17 mouse cellular contexts compared by ENCODE assay signal in the genomic region with DNA sequence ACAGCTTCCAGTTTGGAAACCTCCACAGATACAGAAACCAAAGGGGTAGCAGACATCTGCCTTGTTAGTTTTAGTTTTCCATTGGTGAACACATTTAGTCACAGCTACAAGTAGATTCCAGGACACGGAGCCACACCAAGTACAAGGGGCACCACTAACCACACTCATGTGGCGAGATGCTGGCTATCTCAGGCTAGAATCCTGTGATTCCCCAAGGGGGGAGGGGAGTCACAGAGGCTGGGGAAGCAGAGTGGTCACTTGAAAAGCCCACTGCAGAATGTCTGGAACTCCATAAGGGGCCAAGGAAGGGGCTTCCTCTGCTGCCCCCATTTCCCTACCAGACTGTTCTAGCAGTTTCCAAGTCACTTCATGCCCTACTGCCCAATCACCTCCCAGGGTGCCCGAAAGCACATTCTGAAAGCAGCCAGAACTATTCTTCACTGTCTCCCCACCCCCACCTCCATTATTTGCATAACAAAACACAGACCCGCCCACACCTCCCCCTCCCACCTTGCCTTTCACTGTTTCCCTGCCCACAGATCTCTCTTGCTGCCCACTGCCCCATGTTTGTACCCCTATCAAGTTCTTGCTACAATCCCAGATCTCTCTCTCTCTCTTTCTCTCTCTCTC. TPM values are rescaled to one million over a fixed set of nuclear protein-coding genes. Genes with fewer than 3 reads are reported as not detected.
DNase-seq lines count a peak whose midpoint lies in the region; ATAC-seq and TF ChIP-seq lines count a peak whose summit lies in the region.
"Had no signal": no experiment of that assay in that cellular context is flagged by ENCODE, and none has a peak within 500 bp of the region (broad histone marks: within the 10 kb centered on the region; RNA-seq: fewer than 3 reads in every experiment).

No protein-coding gene starts in this region.

- no peak for TF ChIP-seq POLR2A in CH12.LX (IDR thresholded peaks at IDR 0.05; ENCODE audit: low read depth, low read length)

- H3K4me2 ChIP-seq in CH12.LX (ENCODE audit: insufficient read depth, low read depth, poor library complexity, severe bottlenecking), result no peak overlapping the region
- 0 out of 2 replicates have a peak overlapping the region, but pooled peaks have one; percentile 11 for H3K4me2 ChIP-seq in forebrain, embryonic 11.5 days (ENCODE audit: low read depth, low read length, severe bottlenecking)
- H3K4me2 ChIP-seq in hindbrain, postnatal 0 days (ENCODE audit: low read depth, low read length), result no peak overlapping the region
- H3K4me2 ChIP-seq: intestine, embryonic 15.5 days had no signal

- no peak overlapping the region for H3K27ac ChIP-seq in CH12.LX (ENCODE audit: insufficient read depth, low read depth)
- peak overlapping the region; percentile 46 for H3K27ac ChIP-seq in forebrain, embryonic 11.5 days (ENCODE audit: low read depth, low read length)
- no peak overlapping the region for H3K27ac ChIP-seq in hindbrain, postnatal 0 days
- H3K27ac ChIP-seq: intestine, embryonic 15.5 days; liver, embryonic 14.5 days had no signal

- no peaks in the 10 kb centered on the region for H3K79me2 ChIP-seq in CH12.LX (replicated peaks; ENCODE audit: control insufficient read depth, extremely low read depth, insufficient read depth, poor library complexity, severe bottlenecking)

- peaks cover 23% of the 10 kb centered on the region for H3K9me3 ChIP-seq in CH12.LX (replicated peaks; ENCODE audit: low read length)
- H3K9me3 ChIP-seq in forebrain, embryonic 11.5 days (ENCODE audit: control insufficient read depth, low read length), result no peaks in the 10 kb centered on the region
- no peaks in the 10 kb centered on the region for H3K9me3 ChIP-seq in hindbrain, postnatal 0 days (ENCODE audit: low read length)
- H3K9me3 ChIP-seq: intestine, embryonic 15.5 days had no signal

- TF ChIP-seq CTCF in CH12.LX (conservative IDR thresholded peaks at IDR 0.05 in 1 of 2, IDR thresholded peaks at IDR 0.05 in 1 of 2; ENCODE audit: low read depth in 2 of 2, low read length in 2 of 2), result no peak
- no peak for TF ChIP-seq CTCF in hindbrain, postnatal 0 days (IDR thresholded peaks at IDR 0.05; ENCODE audit: low read depth)

- H3K27me3 ChIP-seq in CH12.LX (replicated peaks), result no peaks in the 10 kb centered on the region
- no peaks in the 10 kb centered on the region for H3K27me3 ChIP-seq in forebrain, embryonic 11.5 days (ENCODE audit: control insufficient read depth, insufficient read depth, low read length)
- no peaks in the 10 kb centered on the region for H3K27me3 ChIP-seq in hindbrain, postnatal 0 days (ENCODE audit: insufficient read depth, low read length)
- H3K27me3 ChIP-seq: intestine, embryonic 15.5 days had no signal

- no peak overlapping the region for H3K9ac ChIP-seq in CH12.LX (ENCODE audit: insufficient read depth, low read depth)
- H3K9ac ChIP-seq in forebrain, embryonic 11.5 days (ENCODE audit: low read length), result no peak overlapping the region; the same call in 1 of the 2 replicates
- H3K9ac ChIP-seq in hindbrain, postnatal 0 days (replicated peaks; ENCODE audit: low read length), result no peak overlapping the region
- H3K9ac ChIP-seq: intestine, embryonic 15.5 days; liver, embryonic 14.5 days had no signal

- no peak overlapping the region for H3K4me3 ChIP-seq in CH12.LX (replicated peaks in 1 of 3; ENCODE audit: low read depth in 2 of 3, low read length in 2 of 3, poor library complexity in 1 of 3)
- H3K4me3 ChIP-seq in forebrain, embryonic 11.5 days (ENCODE audit: low read depth, low read length), result no peak overlapping the region
- no peak overlapping the region for H3K4me3 ChIP-seq in hindbrain, postnatal 0 days (ENCODE audit: low read length)
- H3K4me3 ChIP-seq: intestine, embryonic 15.5 days had no signal

- ATAC-seq in forebrain, embryonic 11.5 days (replicated peaks; ENCODE audit: low FRiP score), result peak; percentile 85
- peak; percentile 47; the same call in 1 of the 2 replicates for ATAC-seq in hindbrain, postnatal 0 days
- ATAC-seq: intestine, embryonic 15.5 days had no signal

- no peaks in the 10 kb centered on the region for H3K36me3 ChIP-seq in CH12.LX (replicated peaks in 1 of 2; ENCODE audit: control insufficient read depth in 1 of 2, insufficient read depth in 1 of 2, low read length in 1 of 2)
- H3K36me3 ChIP-seq in forebrain, embryonic 11.5 days (ENCODE audit: control insufficient read depth, insufficient read depth, low read length), result no peaks in the 10 kb centered on the region
- no peaks in the 10 kb centered on the region for H3K36me3 ChIP-seq in hindbrain, postnatal 0 days (ENCODE audit: insufficient read depth, low read length)
- H3K36me3 ChIP-seq: intestine, embryonic 15.5 days had no signal

- TF ChIP-seq EP300 in CH12.LX (IDR thresholded peaks at IDR 0.05; ENCODE audit: low read length), result no peak

- peaks cover 0 to 10% of the 10 kb centered on the region in 2 experiments; a peak in 2 of 4 replicates for H3K4me1 ChIP-seq in CH12.LX (ENCODE audit: control insufficient read depth in 1 of 2, insufficient read depth in 2 of 2)
- H3K4me1 ChIP-seq in forebrain, embryonic 11.5 days (replicated peaks; ENCODE audit: control insufficient read depth, insufficient read depth, low read length), result peaks cover 17% of the 10 kb centered on the region
- H3K4me1 ChIP-seq in hindbrain, postnatal 0 days (ENCODE audit: insufficient read depth, low read length), result peaks cover 11% of the 10 kb centered on the region
- H3K4me1 ChIP-seq: intestine, embryonic 15.5 days had no signal

- WGBS in forebrain, embryonic 11.5 days, result 21% methylated on average over 4 of the region's 4 CpGs
- 27% methylated on average over 4 of the region's 4 CpGs for WGBS in hindbrain, postnatal 0 days

- dilution Hi-C loops in CH12.LX (cut with MboI; ENCODE audit: extremely low pct_ligation_motif_present, extremely low pct_unique_long_range_greater_than_20kb, low sequenced_read_pairs), result no loop called here

- in situ Hi-C loops in CH12.LX (cut with MboI; ENCODE audit: low pct_ligation_motif_present, low pct_unique_long_range_greater_than_20kb, low sequenced_read_pairs), result no loop called here

- peak; percentile 67 for DNase-seq in embryo, embryonic 10.5 days (ENCODE audit: low spot score)
- no peak for DNase-seq in embryo, embryonic 10 days (ENCODE audit: low spot score)
- DNase-seq in CH12.LX (ENCODE audit: extremely low read depth), result peak; percentile 29
- peak; percentile 77 for DNase-seq in forebrain, embryonic 11.5 days (ENCODE audit: low spot score)
- DNase-seq in hindbrain, postnatal 0 days (ENCODE audit: low spot score), result peak; percentile 47
- no peak for DNase-seq in urinary bladder, postnatal 14 days (ENCODE audit: low spot score)
- DNase-seq in left cerebral cortex, adult 8-10 months (ENCODE audit: low spot score in 2 of 2), result no peak
- no peak for DNase-seq in spleen, adult 12 weeks (ENCODE audit: low spot score)
- DNase-seq: cerebellum, adult 11-12 months; heart, postnatal 14 days; kidney, postnatal 14 days; left cerebral cortex, postnatal 4 days; lung, postnatal 10 days; thymus, adult 18-20 months had no signal

- no peak for TF ChIP-seq RAD21 in CH12.LX (IDR thresholded peaks at IDR 0.05; ENCODE audit: low read depth, low read length)

TF ChIP-seq in CH12.LX, 34 proteins besides CTCF, POLR2A, EP300 and RAD21:
- TF ChIP-seq E2F4 (IDR thresholded peaks at IDR 0.05; ENCODE audit: insufficient replicate concordance, low read depth, low read length) (no peak), MAZ (IDR thresholded peaks at IDR 0.05; ENCODE audit: low read depth, low read length) (no peak), SIN3A (IDR thresholded peaks at IDR 0.05; ENCODE audit: low read length) (no peak), MAFK (IDR thresholded peaks at IDR 0.05; ENCODE audit: insufficient replicate concordance, low read length) (no peak), ZMIZ1 (IDR thresholded peaks at IDR 0.05; ENCODE audit: low read depth, low read length) (no peak)

RNA-seq across cellular contexts. Expression of a gene that starts 19.3 kb away (rescaled TPM):
- total RNA-seq in CH12.LX (2012; rRNA removed), result not detected in 2 replicates
- total RNA-seq in CH12.LX (2014; rRNA removed), result not detected in 2 replicates
- not detected in 2 replicates for polyA plus RNA-seq in CH12.LX (2012; ENCODE audit: insufficient read length, low read depth)
- 165 and 180 TPM in 2 replicates for polyA plus RNA-seq in forebrain, embryonic 11.5 days (2014; fragmentation: Nextera tagmentation; extraction: Ambion mirVana)
- total RNA-seq in hindbrain, postnatal 0 days (2014; rRNA removed), result 11.7 and 16.7 TPM in 2 replicates
- 45.5 and 47.9 TPM in 2 replicates for polyA plus RNA-seq in hindbrain, postnatal 0 days (2015; fragmentation: Nextera tagmentation; extraction: Ambion mirVana)
- total RNA-seq in left cerebral cortex, adult 8-10 months (2022), result 10 to 100 TPM; 21.5 to 32.6 (median 26.0) TPM
- total RNA-seq: neutrophil, adult 5-6 weeks had no signal

Comparison
In these comparisons a context has a peak if more than half of its experiments do, and no peak if none do; other contexts are left out.
1. DNase-seq: peak in embryo, embryonic 10.5 days (single experiment), CH12.LX (single experiment), forebrain, embryonic 11.5 days (single experiment) and hindbrain, postnatal 0 days (single experiment); none in embryo, embryonic 10 days (single experiment), urinary bladder, postnatal 14 days (single experiment), left cerebral cortex, adult 8-10 months (0 of 2) and spleen, adult 12 weeks (single experiment).
2. RNA of a gene that starts 19.3 kb away (total RNA-seq): 21.5 to 32.6 TPM in left cerebral cortex, adult 8-10 months and 11.7 to 16.7 TPM in hindbrain, postnatal 0 days; not detected in CH12.LX; every median in the first group is over 10 times any median in the second.